Mouse (Mus musculus) adrenal gland (tissue): ENCODE results near the gene Stk4.

Experiments
- intact Hi-C: fragments of 180-260 bp; cut with DNase I; formaldehyde crosslinking; loops from one replicate; pipeline ENCODE4 v1.15.1; 2025

Stk4 gene

DNA sequence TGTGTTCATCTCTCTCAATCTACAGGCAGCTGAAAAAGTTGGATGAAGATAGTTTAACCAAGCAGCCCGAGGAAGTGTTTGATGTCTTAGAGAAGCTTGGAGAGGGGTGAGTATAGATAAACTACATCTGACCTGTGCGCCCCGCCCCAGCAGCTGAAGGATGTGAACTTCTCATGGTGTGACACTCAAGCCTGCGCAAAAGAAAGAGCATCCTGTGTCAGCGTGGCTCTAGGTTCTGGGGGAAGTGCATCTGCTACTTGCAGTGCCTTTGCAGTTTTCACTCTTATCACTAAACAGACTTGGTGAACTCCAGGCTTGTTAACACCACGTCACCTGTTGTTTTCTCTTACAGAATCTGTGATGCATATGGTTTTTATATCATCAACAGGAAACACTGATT lies 9.4 kb downstream of the Stk4 start:
- intact Hi-C loops, result no loop called here

GRCm38 (mm10) chr2:164081577-164081976 lies 11.5 kb downstream of the Stk4 start:
- intact Hi-C loops, result no loop called here

DNA sequence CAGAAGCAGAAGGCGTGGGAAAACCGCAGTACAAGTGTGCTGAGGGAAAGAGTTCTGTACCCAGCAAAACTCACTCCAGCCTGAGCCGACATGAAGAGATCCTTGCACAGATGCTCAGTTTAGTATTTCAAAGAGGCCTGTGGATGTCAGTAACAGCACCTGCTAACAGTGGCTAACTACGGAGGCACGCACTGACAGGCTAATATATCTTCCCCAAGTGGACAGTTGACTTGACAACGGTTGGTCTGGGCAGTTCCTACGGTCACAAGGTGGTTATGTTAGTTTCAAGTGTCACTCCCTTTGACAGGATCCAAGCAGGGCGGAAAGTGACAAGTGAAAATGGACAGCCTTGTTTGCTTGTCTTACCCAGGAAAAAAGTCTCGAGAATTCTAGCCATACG lies 12.1 kb downstream of the Stk4 start:
- intact Hi-C loops, result no loop called here

DNA sequence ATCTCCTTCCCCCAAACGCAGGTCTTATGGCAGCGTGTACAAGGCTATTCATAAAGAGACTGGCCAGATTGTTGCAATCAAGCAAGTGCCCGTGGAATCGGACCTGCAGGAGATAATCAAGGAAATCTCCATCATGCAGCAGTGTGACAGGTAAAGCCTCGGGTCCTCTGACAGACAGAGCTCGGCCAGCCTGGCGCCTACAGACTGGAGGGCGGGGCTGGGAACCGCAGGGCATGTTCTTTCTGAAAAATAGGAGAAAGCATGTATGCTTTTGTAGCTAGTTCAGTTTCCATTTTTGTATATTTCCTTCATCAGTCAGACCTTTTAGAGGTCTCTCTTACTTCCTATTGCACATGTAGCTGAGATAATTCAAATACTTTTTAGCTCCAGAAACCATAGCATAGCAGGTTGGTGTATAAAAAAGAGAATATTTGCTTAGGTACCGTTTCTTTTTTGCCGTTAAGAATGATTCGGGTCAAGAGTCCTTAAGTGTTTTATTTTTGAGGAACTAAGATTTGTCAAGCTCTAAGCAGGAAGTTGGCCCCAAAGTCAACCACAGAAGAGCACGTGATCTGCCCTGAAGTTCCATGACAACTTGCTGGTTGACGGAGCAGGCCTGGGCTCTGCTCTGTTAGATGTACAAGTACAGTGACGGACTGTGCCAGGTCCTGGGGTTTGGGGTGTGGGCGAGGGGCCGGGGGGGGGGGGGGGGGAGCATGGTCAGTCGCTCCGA lies 13.7 kb downstream of the Stk4 start:
- intact Hi-C loops, result no loop called here

DNA sequence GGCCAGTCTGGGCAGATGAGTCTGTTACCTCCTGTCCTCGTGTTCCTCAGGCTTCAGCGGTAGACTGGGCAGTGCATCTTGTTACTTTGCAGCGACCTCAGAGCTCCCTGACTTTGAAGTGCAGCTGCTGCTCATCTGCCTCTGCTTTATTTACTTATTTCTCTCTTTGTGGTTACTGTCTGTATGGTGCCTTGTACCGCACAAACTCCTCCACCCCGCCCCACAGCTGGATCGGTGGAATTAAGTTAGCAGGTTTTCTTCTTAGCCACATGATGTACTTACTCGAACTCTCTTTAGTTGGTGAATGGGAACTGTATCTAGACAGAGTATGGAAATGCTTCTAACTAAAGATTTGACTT lies 14.2 kb downstream of the Stk4 start:
- intact Hi-C loops, result no loop called here

- intact Hi-C loops, result no loop called here
Measured at GRCm38 (mm10) chr2:164087416-164088017, 17.4 kb downstream of the Stk4 start.

DNA sequence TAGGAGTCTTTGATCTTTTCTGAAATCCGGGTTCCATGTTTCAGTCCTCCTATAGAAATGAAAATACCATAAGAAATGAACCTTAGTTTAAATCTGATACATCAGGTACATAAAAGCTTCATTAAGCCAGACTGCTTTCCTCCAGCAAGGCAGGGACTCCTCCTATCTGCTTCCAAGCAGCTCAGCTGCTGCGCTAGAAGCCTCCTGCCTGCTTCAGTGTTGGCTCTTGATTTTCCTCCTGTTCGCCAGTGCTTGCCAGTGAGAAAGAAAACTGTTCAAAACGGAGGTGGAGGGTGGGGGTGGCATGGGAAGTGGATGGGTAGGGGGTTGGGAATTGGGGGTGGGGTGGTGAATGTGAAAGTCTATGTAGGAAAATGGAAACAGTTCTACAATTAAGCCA lies 19.4 kb downstream of the Stk4 start:
- intact Hi-C loops, result no loop called here

DNA sequence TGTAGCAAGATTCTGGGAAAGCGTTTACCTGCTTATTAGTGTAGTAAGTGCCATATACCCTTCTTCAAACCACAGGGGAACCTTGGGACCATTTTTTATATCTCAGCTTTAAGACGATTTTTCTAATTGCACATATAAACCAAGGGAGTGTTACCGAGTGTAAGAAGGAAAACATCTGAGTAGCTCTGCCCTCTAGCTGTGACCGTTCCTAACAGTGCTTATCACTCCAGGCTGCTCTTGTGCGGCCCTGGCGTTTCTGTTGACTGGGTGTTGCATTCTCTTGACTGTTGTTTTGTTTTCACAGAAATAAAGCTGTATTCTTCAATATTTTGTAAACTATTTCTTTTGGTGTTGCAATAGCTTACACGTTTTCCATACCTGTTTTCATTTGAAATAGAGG lies 24.0 kb downstream of the Stk4 start:
- intact Hi-C loops, result no loop called here

- intact Hi-C loops, result no loop called here
Measured at GRCm38 (mm10) chr2:164098603-164099250, 28.6 kb downstream of the Stk4 start.

- intact Hi-C loops, result loop anchor here (5.0 to 10.0 kb wide), 3 partner anchors 243 to 435 kb away; partner anchors contain the start of gene Slpi
Measured at GRCm38 (mm10) chr2:164101936-164102335, 31.8 kb downstream of the Stk4 start.

DNA sequence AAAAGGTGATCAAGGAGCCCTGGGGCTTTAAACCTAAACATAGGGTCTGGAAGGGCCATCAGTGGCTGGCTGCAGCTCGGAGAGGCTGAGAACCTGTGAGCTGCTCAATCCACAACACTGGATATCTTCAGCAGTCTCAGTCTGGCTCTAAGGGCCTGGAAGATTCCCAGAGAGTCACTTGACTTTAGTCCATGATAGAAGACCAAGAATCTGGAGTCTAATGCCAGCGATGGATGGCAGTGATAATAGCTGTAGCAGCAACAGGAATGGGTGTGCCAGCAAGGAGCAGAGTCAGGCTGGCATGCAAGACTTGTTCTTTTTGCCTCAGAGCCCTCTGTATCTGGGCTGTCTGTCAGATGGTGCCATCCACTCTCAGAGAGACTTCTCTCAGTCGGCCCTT lies 32.2 kb downstream of the Stk4 start:
- intact Hi-C loops, result loop anchor here (5.0 to 10.0 kb wide), 3 partner anchors 242 to 435 kb away; partner anchors contain the start of gene Slpi

DNA sequence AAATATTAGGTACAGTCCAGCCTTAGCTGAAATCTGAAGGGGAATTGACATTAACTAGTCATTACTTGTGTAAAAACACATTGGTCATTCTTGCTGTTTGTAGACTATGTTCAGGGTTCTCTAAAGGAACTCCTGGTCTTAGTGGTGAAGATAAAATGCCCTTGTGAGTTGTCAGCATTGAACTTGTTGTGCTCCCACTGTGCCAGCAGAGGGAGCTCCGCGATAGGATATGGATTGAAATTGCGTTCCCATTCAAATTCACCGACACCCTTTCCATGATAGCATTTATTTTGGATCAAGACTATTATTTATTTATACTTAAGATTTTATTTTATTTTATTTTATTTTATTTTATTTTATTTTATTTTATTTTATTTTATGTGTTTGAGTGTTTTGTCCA lies 33.4 kb downstream of the Stk4 start:
- intact Hi-C loops, result loop anchor here (5.0 to 10.0 kb wide), 3 partner anchors 241 to 434 kb away; partner anchors contain the start of gene Slpi

DNA sequence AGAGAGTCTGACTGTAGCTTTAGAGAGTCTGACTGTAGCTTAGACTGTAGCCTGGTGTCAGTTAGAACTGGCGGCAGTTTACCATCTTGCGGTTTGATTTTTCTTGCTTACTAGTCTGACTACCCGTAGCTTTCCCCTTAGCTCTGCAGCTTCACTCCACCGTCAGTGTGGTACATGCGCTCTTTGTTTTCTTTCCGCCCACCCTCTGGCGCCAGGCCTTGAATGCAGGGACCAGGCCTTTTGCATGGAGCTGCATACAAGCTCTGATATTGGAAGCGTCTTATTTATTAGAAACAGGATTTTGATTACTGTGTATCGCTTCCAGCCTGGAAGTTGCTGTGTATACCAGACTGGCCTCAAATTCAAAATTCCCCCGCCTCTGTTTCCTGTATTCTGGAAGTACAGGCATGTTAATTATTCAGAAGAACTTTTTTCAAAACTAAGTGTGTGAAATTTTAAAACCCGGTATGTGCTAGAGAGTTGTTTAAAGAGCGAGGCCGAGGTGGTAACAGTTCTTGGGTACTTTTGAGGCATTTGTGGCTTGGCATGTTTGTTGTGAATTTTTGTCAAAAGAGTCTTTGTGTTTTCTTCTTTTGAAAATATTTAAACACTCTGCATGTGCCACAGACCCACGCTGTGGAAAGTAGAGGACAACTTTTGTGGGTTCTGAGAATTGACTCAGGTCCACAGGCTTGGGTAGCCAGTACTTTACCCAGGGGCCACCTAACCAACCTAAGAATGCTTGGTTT lies 36.3 kb downstream of the Stk4 start:
- intact Hi-C loops, result loop anchor here (10.0 kb wide), 1 partner anchor 238 kb away; no protein-coding TSS in a partner anchor

DNA sequence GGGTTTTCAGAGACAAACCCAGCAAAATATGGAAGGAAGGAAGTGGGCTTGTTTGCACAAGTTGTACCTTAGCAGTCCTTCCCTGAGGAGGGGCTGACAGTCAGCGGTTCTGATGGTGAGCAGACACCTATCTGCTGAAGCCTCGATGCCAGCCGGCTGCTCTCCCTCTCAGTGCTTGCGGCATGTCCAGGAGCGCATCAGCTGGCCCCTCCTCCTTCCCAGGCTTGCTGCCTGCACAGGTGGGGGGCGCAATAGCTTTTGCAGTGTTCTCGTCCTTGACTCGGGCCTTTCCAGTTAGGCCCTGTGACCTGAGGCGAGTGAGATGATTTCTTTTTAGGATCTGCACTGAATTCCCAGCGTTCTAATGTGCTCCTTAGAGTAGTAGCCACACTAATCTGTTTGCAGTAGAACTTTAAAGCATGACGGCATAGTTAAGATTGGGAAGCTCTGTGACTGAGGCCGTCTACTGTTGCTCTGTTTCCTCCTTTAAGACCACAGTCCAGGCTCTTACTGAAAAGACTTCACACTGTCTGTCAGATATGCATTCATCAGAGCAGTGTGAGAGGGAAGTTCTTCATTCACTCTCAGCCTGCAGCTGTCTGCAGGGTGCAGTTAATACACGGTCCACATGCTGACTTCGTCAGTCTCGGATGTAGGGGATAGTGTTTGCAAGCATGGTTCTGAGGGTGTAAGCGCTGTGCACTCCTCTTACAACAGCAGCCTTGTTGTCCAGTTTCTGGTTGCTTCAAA lies 37.2 kb downstream of the Stk4 start:
- intact Hi-C loops, result loop anchor here (10.0 kb wide), 1 partner anchor 238 kb away; no protein-coding TSS in a partner anchor

DNA sequence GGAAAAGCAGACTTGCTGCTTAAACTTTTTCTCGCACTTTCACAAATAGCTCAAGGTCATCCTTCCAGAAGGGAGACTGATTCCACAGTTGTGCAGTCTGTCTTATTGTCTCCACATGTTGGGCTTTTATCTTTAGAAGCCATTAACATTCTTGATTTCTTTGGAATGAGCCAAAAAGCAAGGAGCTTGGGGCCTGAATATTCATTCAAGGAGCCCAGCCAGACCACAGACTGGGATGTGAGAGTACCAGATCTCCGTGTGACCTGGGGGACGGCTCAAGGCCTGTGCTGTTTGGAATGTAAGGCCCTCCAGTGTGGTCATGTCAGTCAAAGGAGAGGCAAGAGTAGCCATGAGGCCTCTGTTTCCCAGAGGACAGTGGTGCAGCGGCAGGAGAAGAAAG lies 38.4 kb downstream of the Stk4 start:
- intact Hi-C loops, result loop anchor here (10.0 kb wide), 1 partner anchor 236 kb away; no protein-coding TSS in a partner anchor

DNA sequence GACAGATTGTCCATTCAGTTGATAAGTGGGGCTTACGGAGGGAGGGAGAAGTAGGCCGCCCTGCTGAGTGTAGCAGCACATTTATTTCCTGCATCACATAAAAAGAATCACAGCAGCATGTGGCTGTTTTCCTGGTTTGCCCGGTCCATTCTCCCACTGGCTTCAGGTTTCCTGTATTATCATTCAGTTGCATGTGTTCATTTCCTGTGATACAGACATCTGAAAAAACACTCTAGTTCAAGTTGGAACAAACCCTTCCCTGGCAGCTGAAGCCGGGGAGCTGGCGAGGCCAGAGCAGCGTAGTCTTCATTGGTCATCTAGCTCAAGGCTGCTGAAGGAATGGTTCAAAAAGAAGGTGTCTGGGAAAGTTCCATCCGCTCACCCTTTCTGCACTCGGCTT lies 41.4 kb downstream of the Stk4 start:
- intact Hi-C loops, result no loop called here

DNA sequence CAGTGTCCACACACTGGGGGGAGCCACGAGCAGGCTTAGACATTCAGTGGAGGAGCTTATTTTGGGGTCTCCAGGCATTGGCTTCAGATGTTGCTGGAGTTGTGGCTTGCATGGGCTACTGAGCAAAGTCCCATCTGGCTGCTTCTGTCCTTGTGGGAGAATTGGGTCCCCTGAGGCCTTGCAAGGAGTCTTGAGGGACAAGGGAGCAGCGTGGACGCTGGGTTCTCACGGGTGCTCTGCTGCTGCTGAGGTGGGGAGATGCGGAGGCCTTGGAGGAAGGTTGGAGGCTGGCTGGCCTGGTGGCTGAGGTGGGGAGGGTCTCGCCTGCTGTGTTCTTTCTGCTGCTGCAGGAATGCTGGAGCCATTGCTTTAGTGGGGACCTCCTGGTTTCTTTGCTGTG lies 43.9 kb downstream of the Stk4 start:
- intact Hi-C loops, result no loop called here

DNA sequence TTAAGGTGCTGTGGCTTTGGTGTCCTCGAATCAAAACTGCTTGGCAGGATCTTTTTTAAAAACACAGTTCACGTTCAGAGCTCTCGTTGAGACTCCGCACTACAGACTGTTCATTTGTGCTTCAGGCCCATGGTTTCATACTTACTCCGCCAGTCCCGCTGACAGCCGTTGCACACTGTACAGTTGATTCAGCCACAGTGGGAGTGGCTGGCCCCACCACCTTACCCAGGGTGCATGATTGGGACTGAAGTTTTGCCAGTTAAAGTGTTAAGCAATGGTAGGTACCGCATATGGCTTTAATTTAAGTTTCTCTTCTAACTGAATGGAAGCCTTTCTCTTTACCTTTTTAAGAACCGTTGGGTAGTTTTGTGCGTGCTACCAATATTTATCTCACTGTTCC lies 45.4 kb downstream of the Stk4 start:
- intact Hi-C loops, result no loop called here

DNA sequence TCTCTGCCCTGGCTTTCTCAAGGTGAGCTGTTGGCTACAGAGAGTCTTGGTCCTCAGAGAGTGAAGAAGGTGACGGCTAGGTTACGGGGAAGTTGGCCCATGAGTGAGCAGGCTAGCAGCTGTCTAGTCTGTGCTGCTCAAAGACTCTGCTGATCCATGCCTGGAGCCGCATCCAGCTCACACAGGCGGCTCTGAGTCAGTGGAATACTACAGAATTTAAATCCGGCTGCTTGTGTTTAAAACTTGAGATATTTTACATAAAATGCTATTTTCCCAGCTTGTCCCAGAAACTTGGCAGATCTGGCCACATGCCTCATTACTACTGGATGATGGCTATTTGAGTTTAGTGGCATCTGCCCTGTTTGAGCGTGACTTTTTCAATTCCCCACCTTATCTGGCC lies 49.4 kb downstream of the Stk4 start:
- intact Hi-C loops, result no loop called here

DNA sequence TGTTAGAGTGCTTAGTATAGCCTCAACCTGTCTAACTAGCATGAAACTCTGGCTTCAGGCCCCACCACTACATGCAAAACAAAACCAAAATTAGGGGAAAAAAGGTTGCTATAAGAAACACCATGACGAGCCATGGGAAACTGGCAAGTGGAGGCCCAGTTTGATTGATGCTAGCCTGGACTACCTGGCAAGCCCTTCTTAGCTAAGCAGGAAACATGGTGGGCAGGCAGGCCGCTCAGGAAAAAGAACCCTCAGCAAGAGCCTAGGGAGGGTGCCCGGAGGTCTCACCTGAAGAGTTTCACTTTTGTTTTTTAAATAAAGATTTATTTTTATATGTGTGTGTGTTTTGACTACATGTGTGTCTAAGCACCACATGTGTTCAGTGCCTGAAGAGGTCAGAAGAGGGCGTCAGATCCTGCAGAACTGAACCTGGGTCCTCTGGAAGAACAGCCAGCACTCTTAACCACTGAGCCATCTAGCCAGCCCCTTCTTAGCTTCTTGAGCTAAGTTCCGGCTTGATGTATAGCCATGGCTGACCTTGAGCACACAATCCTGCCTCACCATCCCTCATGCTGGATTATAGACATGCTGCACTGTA lies 53.1 kb downstream of the Stk4 start:
- intact Hi-C loops, result no loop called here
